Mouse (Mus musculus): ENCODE data around the gene Arsa. TPM values are rescaled to one million over a fixed set of nuclear protein-coding genes. Genes with fewer than 3 reads are reported as not detected.

Gene Arsa
- 10 to 100 TPM; 29.1 to 31.5 TPM for total RNA-seq (2021)
- long read RNA-seq, experiment 1, partial matches to known transcripts, result 11 of 11 reads
- long read RNA-seq, experiment 1, other reads (novel, unspliced or antisense), result 0 of 11 reads
- long read RNA-seq, experiment 2, partial matches to known transcripts, result 15 of 16 reads
- long read RNA-seq, experiment 2, other reads (novel, unspliced or antisense), result 1 of 16 reads

- DNase-seq (ENCODE audit: low spot score in 2 of 2), result no peak
These were observed at the start of gene Arsa for GRCm38 (mm10) chr15:89477091-89477491. Arsa (minus strand) TSS chr15:89477425.

GRCm38 (mm10) chr15:89526776-89527325 lies 49.6 kb upstream of the Arsa start:
- DNase-seq (ENCODE audit: low spot score in 2 of 2), result no peak

- no peak for DNase-seq (ENCODE audit: low spot score in 2 of 2)
These were observed 48.7 kb upstream of the Arsa start for GRCm38 (mm10) chr15:89525896-89526295.

DNA sequence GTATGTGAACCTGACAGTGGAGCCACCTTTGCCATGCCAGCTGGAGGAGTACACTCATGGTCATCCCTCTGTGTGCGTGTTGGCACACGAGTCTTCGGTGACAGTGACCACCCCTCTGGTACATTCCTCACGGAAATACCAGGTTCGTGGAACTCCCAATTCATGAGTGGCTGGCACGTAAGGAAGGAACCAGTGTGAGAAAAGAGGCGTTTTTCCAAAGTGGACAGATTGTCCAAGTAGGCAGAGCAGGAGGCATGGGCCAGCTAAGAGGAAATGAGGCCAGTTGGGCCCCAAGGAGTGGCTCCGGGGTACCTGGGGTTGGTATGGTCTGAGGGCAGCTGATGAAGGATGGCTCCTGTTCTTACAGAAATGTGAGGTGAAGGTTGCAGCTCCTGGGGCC lies 48.2 kb upstream of the Arsa start:
- no peak for DNase-seq (ENCODE audit: low spot score in 2 of 2)

GRCm38 (mm10) chr15:89524611-89525415 lies 47.6 kb upstream of the Arsa start:
- no peak for DNase-seq (ENCODE audit: low spot score in 2 of 2)

- no peak for DNase-seq (ENCODE audit: low spot score in 2 of 2)
These were observed 46.9 kb upstream of the Arsa start for GRCm38 (mm10) chr15:89524001-89524571.

DNA sequence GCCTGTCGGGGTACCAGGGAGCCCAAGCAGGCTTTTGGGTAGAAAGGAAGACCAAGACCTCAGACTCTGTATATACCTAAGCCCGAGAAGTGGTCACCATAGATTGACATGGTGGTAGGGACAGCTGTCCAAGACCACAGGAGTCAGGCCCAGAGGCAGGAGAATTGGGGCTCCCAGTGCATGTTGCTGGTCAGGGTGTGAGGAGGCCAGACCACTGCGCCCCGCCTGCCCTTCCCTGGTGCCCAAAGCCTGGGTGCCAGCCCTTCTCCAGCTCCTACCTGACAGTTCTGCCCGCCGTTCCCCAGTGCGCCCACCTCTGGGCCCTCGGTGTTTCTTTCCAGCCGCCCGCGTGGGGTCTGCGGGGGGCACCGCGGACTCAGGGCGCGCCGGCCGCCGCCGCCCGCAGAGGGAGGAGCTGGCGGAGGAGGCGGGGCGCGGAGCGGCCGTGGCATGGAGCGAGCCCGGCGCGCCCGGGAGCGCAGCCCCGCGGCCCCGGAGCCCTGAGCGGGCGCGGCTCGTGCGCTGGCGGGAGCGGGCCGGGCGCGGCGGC lies 46.1 kb upstream of the Arsa start:
- no peak for DNase-seq (ENCODE audit: low spot score in 2 of 2)

- no peak for DNase-seq (ENCODE audit: low spot score in 2 of 2)
These were observed 45.5 kb upstream of the Arsa start for GRCm38 (mm10) chr15:89522566-89523282.

DNA sequence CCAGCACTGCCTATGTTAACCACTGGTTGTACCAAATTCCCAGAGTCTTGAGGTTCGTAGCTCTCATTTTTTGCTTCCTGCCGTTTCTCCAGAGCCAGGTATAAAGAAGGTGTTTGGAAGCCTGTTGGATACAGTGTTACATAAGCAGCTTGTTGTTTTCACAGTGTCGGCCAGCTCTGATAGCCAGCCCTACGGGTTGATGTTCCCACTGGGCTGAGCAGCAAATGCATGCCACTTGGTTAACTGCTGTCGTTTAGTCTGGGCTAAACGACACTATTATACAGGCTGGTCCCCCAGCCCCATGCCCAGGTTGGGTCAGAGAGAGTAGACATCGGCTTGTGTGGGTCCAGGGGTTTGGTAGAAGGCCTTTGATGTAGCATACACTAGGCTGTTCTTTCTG lies 44.7 kb upstream of the Arsa start:
- DNase-seq (ENCODE audit: low spot score in 2 of 2), result no peak

DNA sequence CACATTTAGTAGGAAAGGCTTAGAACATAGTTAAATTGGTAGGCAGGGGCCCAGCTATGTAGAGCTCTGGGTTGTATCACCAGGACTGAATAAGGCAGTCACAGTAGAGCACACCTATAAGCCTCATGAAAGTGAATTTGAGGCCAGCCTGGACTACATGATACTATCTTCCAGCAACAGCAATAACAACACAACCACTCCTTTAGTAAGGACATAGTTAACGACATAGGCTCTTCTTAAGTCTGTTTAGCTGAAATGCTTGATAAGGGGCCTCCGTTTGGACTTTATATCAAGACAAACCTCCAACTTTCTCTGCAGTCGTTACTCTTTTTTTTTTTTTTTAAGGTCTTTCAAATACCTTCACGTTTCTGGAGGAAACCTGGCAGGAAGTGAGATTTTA lies 35.5 kb upstream of the Arsa start:
- no peak for DNase-seq (ENCODE audit: low spot score in 2 of 2)

DNA sequence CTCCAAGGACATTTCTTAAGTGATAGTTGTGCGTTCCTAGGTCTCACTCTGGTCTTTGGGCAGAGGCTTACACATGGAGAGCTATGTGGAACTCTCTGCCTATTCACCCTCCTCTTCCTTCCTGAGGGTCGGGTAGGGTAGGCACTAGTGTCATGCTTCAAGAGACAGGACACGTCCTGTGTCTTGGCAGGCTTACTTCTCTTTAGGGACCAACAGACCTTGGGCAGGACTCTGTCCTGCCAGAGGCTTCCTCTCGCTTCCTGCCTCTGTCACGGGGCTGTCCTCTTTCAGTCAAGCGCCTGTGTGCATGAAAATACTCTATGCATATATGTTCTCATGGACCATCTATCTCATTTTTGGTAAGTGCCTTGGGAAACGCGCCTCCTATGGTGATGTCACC lies 30.5 kb upstream of the Arsa start:
- DNase-seq (ENCODE audit: low spot score in 2 of 2), result no peak

GRCm38 (mm10) chr15:89504838-89505237 lies 27.6 kb upstream of the Arsa start:
- DNase-seq (ENCODE audit: low spot score in 2 of 2), result no peak

- DNase-seq (ENCODE audit: low spot score in 2 of 2), result no peak
These were observed 24.1 kb upstream of the Arsa start for GRCm38 (mm10) chr15:89501321-89501720.

DNA sequence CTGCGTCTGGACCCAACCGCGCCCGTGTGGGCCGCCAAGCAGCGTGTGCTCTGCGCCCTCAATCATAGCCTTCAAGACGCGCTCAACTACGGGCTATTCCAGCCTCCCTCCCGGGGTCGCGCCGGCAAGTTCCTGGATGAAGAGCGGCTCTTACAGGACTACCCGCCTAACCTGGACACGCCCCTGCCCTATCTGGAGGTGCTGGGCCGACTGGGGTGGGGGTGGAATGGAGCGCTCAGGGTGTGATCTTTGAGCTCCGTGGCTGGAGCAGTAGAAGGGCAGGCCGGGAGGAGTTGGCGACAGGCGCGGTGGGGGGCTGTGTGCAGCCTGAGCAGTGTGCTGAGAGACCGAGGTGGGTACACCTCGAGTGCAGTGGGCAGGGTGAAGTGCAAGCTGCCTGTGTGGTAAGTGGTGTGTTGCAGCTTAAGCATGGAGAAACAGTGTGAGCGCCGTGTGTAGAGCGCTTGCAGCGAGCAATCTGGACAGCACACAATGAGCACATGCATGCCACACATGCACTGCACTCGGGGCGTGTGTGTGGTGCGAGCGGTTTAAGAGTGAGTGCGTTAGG lies 23.1 kb upstream of the Arsa start:
- no peak for DNase-seq (ENCODE audit: low spot score in 2 of 2)

- peak; percentile 72 to 73 for DNase-seq (ENCODE audit: low spot score in 2 of 2)
These were observed 22.6 kb upstream of the Arsa start for GRCm38 (mm10) chr15:89499784-89500220.

DNA sequence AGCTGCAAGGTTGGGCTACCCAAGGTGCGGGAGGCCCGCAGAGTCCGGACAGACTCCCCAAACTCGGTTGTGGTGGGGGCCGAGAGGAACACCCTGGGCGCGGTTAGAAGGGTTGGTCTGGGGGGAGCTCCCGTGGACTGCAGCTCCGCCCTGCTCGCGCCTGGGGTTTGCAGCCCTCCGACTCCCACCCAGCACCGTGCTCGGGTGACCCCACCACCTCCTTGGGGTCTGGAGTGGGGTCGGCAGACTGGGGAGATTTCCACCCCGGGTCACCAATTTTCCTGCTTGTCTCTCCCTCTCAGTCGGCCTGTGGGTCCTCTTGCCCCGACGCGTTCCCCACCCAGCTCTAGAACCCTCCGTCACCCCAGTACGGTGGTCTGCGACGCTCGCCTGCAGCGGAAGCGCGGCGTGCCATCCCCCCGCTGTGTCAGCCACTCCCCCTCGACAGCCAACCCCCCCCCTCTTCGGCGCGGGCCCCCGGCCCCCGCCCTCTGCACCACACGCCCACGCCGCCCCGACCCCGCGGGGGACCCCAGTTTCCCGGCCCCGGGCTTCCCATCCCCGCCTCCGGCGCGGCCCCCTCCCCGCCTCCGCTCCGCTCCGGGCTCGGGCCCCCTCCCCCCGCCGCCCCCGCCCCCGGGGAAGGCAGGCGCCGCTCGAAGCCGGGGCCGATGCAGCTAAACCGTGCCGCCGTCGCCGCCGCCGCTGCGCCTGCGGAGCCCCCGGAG lies 21.9 kb upstream of the Arsa start, which contains the start of gene Shank3:
Gene Shank3 (plus strand): TSS at position 663 of the 728 bp plus-strand sequence.
- DNase-seq (ENCODE audit: low spot score in 2 of 2), result peak in 1 of 2 experiments; percentile 28

DNA sequence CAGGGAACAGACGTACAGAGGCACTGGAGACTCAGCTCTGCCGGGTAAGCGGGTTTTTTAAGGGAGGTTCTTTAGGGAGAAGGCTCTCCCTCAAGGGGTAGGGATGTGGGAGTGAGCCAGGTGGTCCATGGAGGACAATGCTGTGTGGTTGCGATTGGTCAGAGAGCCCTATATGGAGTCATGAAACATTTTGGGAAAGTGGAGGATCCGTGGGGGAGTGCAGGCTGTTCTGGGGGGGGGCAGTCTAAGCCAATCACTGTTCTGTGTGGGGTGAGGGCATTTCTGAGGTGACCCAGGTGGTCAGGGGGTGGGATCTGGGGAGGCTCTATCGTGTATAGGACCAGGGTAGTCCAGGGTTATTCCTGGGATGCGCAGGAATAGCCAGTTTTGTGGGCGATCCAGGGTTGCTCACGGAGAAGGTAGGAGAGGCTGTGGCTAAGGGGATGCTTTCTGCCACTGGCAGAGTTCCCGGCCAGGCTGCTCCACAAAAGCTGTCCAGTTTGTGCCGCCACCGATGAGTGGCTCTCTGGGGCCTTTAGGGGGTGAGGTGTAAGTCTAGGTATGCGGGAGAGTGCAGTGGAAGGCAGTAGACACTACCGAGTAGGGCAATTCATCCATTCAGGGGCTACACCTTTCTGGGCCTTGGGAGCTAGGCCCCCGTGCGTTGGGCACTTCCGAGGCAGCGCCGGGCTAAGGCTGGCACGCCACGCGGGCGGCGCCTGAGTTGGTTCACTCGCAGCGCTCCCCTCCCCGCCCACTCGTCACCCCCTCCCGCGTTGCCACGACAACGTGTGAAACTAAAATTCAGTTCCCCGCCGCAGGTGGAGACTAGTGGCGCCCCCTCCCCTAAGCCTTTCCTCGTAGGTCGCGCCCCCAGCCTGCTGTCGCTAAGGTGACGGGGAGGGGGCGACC lies 21.1 kb upstream of the Arsa start:
- peak; percentile 76 to 86 for DNase-seq (ENCODE audit: low spot score in 2 of 2)

DNA sequence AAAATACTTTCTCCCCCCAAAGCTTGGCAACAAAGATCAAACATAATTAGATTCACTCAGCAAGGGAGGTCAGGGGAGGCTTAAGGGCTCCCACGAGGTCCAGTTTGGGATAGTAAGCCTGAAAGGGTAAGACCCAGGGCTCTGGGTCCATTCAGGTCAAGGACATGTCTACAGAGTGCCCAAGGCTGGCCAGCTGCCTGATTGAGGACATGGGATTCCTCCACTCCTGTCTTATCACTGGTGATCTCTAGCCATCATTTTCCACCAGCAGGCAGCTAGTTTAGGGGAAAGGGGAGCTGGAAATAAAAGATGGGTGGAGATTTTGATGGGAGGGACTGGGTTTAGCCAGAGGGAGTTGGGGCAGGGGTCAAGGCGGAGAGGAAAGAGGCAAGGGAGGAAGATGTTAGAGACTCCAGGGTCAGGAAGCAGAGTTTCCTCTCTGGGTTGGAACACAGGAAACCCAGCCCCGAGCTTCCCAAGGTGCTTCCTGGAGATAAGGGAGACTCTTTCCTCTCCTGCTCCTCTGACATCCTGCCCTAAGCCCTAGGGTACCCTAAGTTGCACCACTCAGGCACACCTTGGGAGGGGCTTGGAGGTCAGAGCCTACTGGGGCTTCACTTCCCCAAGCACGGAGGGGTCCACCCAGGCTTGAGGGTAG lies 20.3 kb upstream of the Arsa start:
- no peak for DNase-seq (ENCODE audit: low spot score in 2 of 2)

All from layer of hippocampus, postnatal 14 days (tissue).